Mouse (Mus musculus): ENCODE results near the gene Jup. TPM values are rescaled to one million over a fixed set of nuclear protein-coding genes. Genes with fewer than 3 reads are reported as not detected.
"Not testable (repeated sequence)": the region's sequence is repeated elsewhere in the genome, so short reads cannot be mapped to it uniquely, and the experiment has no call there.

The Jup gene
- total RNA-seq, 2 experiments from 2014 or later, result 73.4 to 81.3 TPM

GRCm38 (mm10) chr11:100320701-100321410 lies 76.7 kb downstream of the Jup start:
- not testable (repeated sequence) for DNase-seq (ENCODE audit: low spot score)

GRCm38 (mm10) chr11:100320172-100320630 lies 77.4 kb downstream of the Jup start:
- peak; percentile 97 for DNase-seq (ENCODE audit: low spot score)

- peak; percentile 100 for DNase-seq (ENCODE audit: low spot score)
These were observed 77.9 kb downstream of the Jup start, which contains the start of gene Eif1 for GRCm38 (mm10) chr11:100319492-100320171. Eif1 (plus strand) TSS chr11:100319885.

Small RNA genes lying within 50 kb of the gene (microRNA-seq; reads per million reads assigned to microRNA genes)
- gene Gm27374, result not detected

Other genes with a start within 250 kb of the Jup start
- under 1 TPM; 0.37 to 0.57 TPM for gene Krt19, start 249.1 kb downstream of the Jup start, total RNA-seq (2021)
- not detected for gene Krt9, start 204.5 kb downstream of the Jup start, total RNA-seq (2021)
- not detected for gene Krt14, start 190.2 kb downstream of the Jup start, total RNA-seq (2021)
- gene Krt16, start 148.9 kb downstream of the Jup start, total RNA-seq (2021), result not detected
- under 1 TPM in 1 of 2 experiments, not detected in 1; 0.14 TPM for gene Krt17, start 136.7 kb downstream of the Jup start, total RNA-seq (2021)
- not detected for gene Krt42, start 127.9 kb downstream of the Jup start, total RNA-seq (2021)
- 1,000 to 10,000 TPM; 1,490 to 1,592 TPM for gene Eif1, start 77.9 kb downstream of the Jup start, total RNA-seq (2021)
- gene Gast, start 63.4 kb downstream of the Jup start, total RNA-seq (2021), result not detected
- gene Hap1, start 41.6 kb downstream of the Jup start, total RNA-seq (2021), result under 1 TPM; 0.26 to 0.53 TPM
- gene P3h4, start 17.1 kb upstream of the Jup start, total RNA-seq (2021), result 1 to 10 TPM; 1.6 to 3.2 TPM
- 1 to 10 TPM; 1.9 to 2.6 TPM for gene Fkbp10, start 17.9 kb upstream of the Jup start, total RNA-seq (2021)
- 1 to 10 TPM; 7.7 to 8.3 TPM for gene Nt5c3b, start 44.0 kb upstream of the Jup start, total RNA-seq (2021)
- gene Klhl10, start 44.2 kb upstream of the Jup start, total RNA-seq (2021), result under 1 TPM; 0.25 to 0.28 TPM
- gene Klhl11, start 75.0 kb upstream of the Jup start, total RNA-seq (2021), result 1 to 10 TPM; 2.7 to 4.2 TPM
- 10 to 100 TPM in 1 of 2 experiments, 1 to 10 TPM in 1; 9.5 to 12.2 TPM for gene Acly, start 130.2 kb upstream of the Jup start, total RNA-seq (2021)
- under 1 TPM; 0.33 to 0.48 TPM for gene Ttc25, start 147.8 kb upstream of the Jup start, total RNA-seq (2021)
- gene Cnp, start 177.1 kb upstream of the Jup start, total RNA-seq (2021), result 1 to 10 TPM; 3.8 to 5.0 TPM
- gene Nkiras2, start 221.5 kb upstream of the Jup start, total RNA-seq (2021), result 10 to 100 TPM; 16.6 to 17.4 TPM
- gene Dnajc7, start 222.4 kb upstream of the Jup start, total RNA-seq (2021), result 100 to 1,000 TPM in 1 of 2 experiments, 10 to 100 TPM in 1; 81.1 to 111 TPM

Measured in gastrocnemius, adult 18-20 months (tissue).